9 mouse cellular contexts compared by ENCODE assay signal in the genomic region with DNA sequence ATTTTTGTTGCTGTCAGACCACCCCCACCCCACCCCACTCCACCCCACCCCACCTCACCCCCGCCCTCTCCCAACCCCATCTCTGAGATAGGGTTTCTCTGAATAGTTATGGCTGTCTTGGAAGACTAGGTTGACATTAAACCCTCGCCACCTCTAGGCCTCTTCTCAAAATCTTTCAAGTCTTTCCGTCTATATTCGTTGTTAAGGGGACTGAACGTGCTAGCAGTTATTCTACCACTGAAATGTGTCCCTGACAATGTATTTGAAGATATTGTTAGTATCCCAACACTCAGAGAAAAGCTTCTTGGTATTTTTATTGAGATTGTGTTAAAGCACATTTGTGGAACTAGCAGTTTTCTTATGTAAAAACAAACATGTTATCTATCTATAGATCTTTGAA. TPM values are rescaled to one million over a fixed set of nuclear protein-coding genes. Genes with fewer than 3 reads are reported as not detected.
DNase-seq lines count a peak whose midpoint lies in the region; ATAC-seq and TF ChIP-seq lines count a peak whose summit lies in the region.
"Had no signal": no experiment of that assay in that cellular context is flagged by ENCODE, and none has a peak within 500 bp of the region (broad histone marks: within the 10 kb centered on the region; RNA-seq: fewer than 3 reads in every experiment).

No protein-coding gene starts in this region.

- TF ChIP-seq POLR2A in thymus, adult 2 months (IDR thresholded peaks at IDR 0.05; ENCODE audit: control insufficient read depth, extremely low read depth, insufficient read depth, low read length, poor library complexity) = no peak

- no peak overlapping the region for H3K4me2 ChIP-seq in forebrain, embryonic 15.5 days (replicated peaks)
- peak overlapping the region; percentile 86 for H3K4me2 ChIP-seq in limb, embryonic 12.5 days
- peak overlapping the region; percentile 84; the same call in 1 of the 2 replicates for H3K4me2 ChIP-seq in stomach, postnatal 0 days (replicated peaks; ENCODE audit: low read depth)

- H3K9ac ChIP-seq in forebrain, embryonic 15.5 days (replicated peaks) = no peak overlapping the region
- peak overlapping the region; percentile 89 for H3K9ac ChIP-seq in limb, embryonic 12.5 days (replicated peaks)
- H3K9ac ChIP-seq in stomach, postnatal 0 days (ENCODE audit: low read length) = no peak overlapping the region

- H3K4me1 ChIP-seq in forebrain, embryonic 10.5 days = peaks cover 43% of the 10 kb centered on the region
- peaks cover 33% of the 10 kb centered on the region for H3K4me1 ChIP-seq in forebrain, embryonic 15.5 days
- peaks cover 2% of the 10 kb centered on the region for H3K4me1 ChIP-seq in thymus, adult 2 months (replicated peaks; ENCODE audit: control insufficient read depth, insufficient read depth, low read length)
- H3K4me1 ChIP-seq in limb, embryonic 12.5 days (replicated peaks) = peaks cover 18% of the 10 kb centered on the region
- no peaks in the 10 kb centered on the region for H3K4me1 ChIP-seq in stomach, postnatal 0 days (replicated peaks; ENCODE audit: control insufficient read depth, insufficient read depth)

- peak overlapping the region; percentile 66 for H3K4me3 ChIP-seq in forebrain, embryonic 10.5 days
- H3K4me3 ChIP-seq in forebrain, embryonic 15.5 days = no peak overlapping the region
- H3K4me3 ChIP-seq in thymus, adult 2 months (ENCODE audit: control insufficient read depth, insufficient read depth, low read length) = no peak overlapping the region
- peak overlapping the region; percentile 59 for H3K4me3 ChIP-seq in limb, embryonic 12.5 days (replicated peaks)
- H3K4me3 ChIP-seq in stomach, postnatal 0 days (ENCODE audit: low read depth, low read length) = no peak overlapping the region

- H3K36me3 ChIP-seq in forebrain, embryonic 10.5 days (replicated peaks) = no peaks in the 10 kb centered on the region
- H3K36me3 ChIP-seq in forebrain, embryonic 15.5 days = no peaks in the 10 kb centered on the region
- H3K36me3 ChIP-seq in thymus, adult 2 months (ENCODE audit: control insufficient read depth, insufficient read depth, low read length) = no peaks in the 10 kb centered on the region
- no peaks in the 10 kb centered on the region for H3K36me3 ChIP-seq in limb, embryonic 12.5 days
- H3K36me3 ChIP-seq in stomach, postnatal 0 days (ENCODE audit: control insufficient read depth, insufficient read depth, low read length) = no peaks in the 10 kb centered on the region

- H3K27ac ChIP-seq in forebrain, embryonic 10.5 days = peak overlapping the region; percentile 96
- no peak overlapping the region for H3K27ac ChIP-seq in forebrain, embryonic 15.5 days (replicated peaks)
- peak overlapping the region; percentile 99; the same call in 1 of the 2 replicates for H3K27ac ChIP-seq in thymus, adult 2 months (ENCODE audit: control insufficient read depth, insufficient read depth, low read length)
- H3K27ac ChIP-seq in limb, embryonic 12.5 days = peak overlapping the region; percentile 99
- no peak overlapping the region for H3K27ac ChIP-seq in stomach, postnatal 0 days (replicated peaks)

- TF ChIP-seq EP300 in stomach, postnatal 0 days (optimal IDR thresholded peaks at IDR 0.05) = no peak

- no peak for ATAC-seq in forebrain, embryonic 15.5 days (replicated peaks)
- ATAC-seq in limb, embryonic 12.5 days (ENCODE audit: insufficient number of reproducible peaks, insufficient read depth, low FRiP score, low TSS enrichment, low read depth) = no peak
- ATAC-seq in stomach, postnatal 0 days (ENCODE audit: low FRiP score, low TSS enrichment) = no peak

- no peak for TF ChIP-seq CTCF in thymus, adult 2 months (IDR thresholded peaks at IDR 0.05; ENCODE audit: borderline replicate concordance, control insufficient read depth, extremely low read depth, insufficient read depth, low read length, poor library complexity)
- TF ChIP-seq CTCF in stomach, postnatal 0 days (IDR thresholded peaks at IDR 0.05; ENCODE audit: low read depth) = no peak

- no peaks in the 10 kb centered on the region for H3K9me3 ChIP-seq in forebrain, embryonic 10.5 days
- no peaks in the 10 kb centered on the region for H3K9me3 ChIP-seq in forebrain, embryonic 15.5 days
- H3K9me3 ChIP-seq in limb, embryonic 12.5 days = no peaks in the 10 kb centered on the region
- H3K9me3 ChIP-seq in stomach, postnatal 0 days (ENCODE audit: control insufficient read depth, low read length) = no peaks in the 10 kb centered on the region

- H3K27me3 ChIP-seq in forebrain, embryonic 10.5 days (ENCODE audit: poor library complexity, severe bottlenecking) = no peaks in the 10 kb centered on the region
- H3K27me3 ChIP-seq in forebrain, embryonic 15.5 days = no peaks in the 10 kb centered on the region
- no peaks in the 10 kb centered on the region for H3K27me3 ChIP-seq in thymus, adult 2 months (ENCODE audit: control insufficient read depth, insufficient read depth, low read length)
- H3K27me3 ChIP-seq in limb, embryonic 12.5 days = no peaks in the 10 kb centered on the region
- H3K27me3 ChIP-seq in stomach, postnatal 0 days (ENCODE audit: control insufficient read depth, insufficient read depth, low read length) = no peaks in the 10 kb centered on the region

- DNase-seq in forebrain, embryonic 10.5 days (ENCODE audit: extremely low spot score, low spot score) = peak; percentile 21
- no peak for DNase-seq in thymus, adult 2 months
- no peak for DNase-seq in thymus, postnatal 25 days
- no peak for DNase-seq in stomach, postnatal 0 days (ENCODE audit: low spot score)
- no peak for DNase-seq in urinary bladder, postnatal 14 days (ENCODE audit: low spot score)
- DNase-seq in layer of hippocampus, adult 11-12 months (ENCODE audit: low spot score) = no peak
- DNase-seq: cerebellum, adult 2 months had no signal

- 76% methylated on average over 5 of the region's 5 CpGs for WGBS in forebrain, embryonic 10.5 days
- 67% methylated on average over 5 of the region's 5 CpGs for WGBS in forebrain, embryonic 15.5 days
- WGBS in thymus, adult 2 months = 68% methylated on average over 5 of the region's 5 CpGs
- WGBS in limb, embryonic 12.5 days = 65% methylated on average over 5 of the region's 5 CpGs
- 46% methylated on average over 5 of the region's 5 CpGs for WGBS in stomach, postnatal 0 days

RNA-seq across cellular contexts. Expression of gene Hist1h1c, which starts 2.3 kb away (rescaled TPM):
- 9.4 and 10.7 TPM in 2 replicates for polyA plus RNA-seq in forebrain, embryonic 10.5 days (2016; fragmentation: Nextera tagmentation; extraction: Ambion mirVana)
- 22.8 and 24.6 TPM in 2 replicates for polyA plus RNA-seq in forebrain, embryonic 15.5 days (2015; fragmentation: Nextera tagmentation; extraction: Ambion mirVana)
- 40.9 and 48.1 TPM in 2 replicates for polyA plus RNA-seq in thymus, adult 2 months (2012; rRNA removed)
- polyA plus RNA-seq in limb, embryonic 12.5 days (2016; fragmentation: Nextera tagmentation; extraction: Ambion mirVana) = 20.1 and 21.4 TPM in 2 replicates
- 96.1 and 104 TPM in 2 replicates for polyA plus RNA-seq in stomach, postnatal 0 days (2015; fragmentation: Nextera tagmentation; extraction: Ambion mirVana)

RNA-seq across cellular contexts. Expression of gene Hist1h3c, which starts 4.5 kb away (rescaled TPM):
- 7.7 and 9.0 TPM in 2 replicates for polyA plus RNA-seq in forebrain, embryonic 10.5 days (2016; fragmentation: Nextera tagmentation; extraction: Ambion mirVana)
- 3.9 and 4.1 TPM in 2 replicates for polyA plus RNA-seq in forebrain, embryonic 15.5 days (2015; fragmentation: Nextera tagmentation; extraction: Ambion mirVana)
- polyA plus RNA-seq in thymus, adult 2 months (2012; rRNA removed) = 377 and 602 TPM in 2 replicates
- polyA plus RNA-seq in limb, embryonic 12.5 days (2016; fragmentation: Nextera tagmentation; extraction: Ambion mirVana) = 20.7 and 22.1 TPM in 2 replicates
- 1.2 and 1.8 TPM in 2 replicates for polyA plus RNA-seq in stomach, postnatal 0 days (2015; fragmentation: Nextera tagmentation; extraction: Ambion mirVana)

RNA-seq across cellular contexts. Expression of gene Hist1h2bb, which starts 5.6 kb away (rescaled TPM):
- 2.3 and 2.7 TPM in 2 replicates for polyA plus RNA-seq in forebrain, embryonic 10.5 days (2016; fragmentation: Nextera tagmentation; extraction: Ambion mirVana)
- 1.8 and 2.0 TPM in 2 replicates for polyA plus RNA-seq in forebrain, embryonic 15.5 days (2015; fragmentation: Nextera tagmentation; extraction: Ambion mirVana)
- 160 and 224 TPM in 2 replicates for polyA plus RNA-seq in thymus, adult 2 months (2012; rRNA removed)
- 6.3 and 6.7 TPM in 2 replicates for polyA plus RNA-seq in limb, embryonic 12.5 days (2016; fragmentation: Nextera tagmentation; extraction: Ambion mirVana)
- polyA plus RNA-seq in stomach, postnatal 0 days (2015; fragmentation: Nextera tagmentation; extraction: Ambion mirVana) = 0.40 and 0.91 TPM in 2 replicates

RNA-seq across cellular contexts. Expression of gene Hist1h2ab, which starts 10.0 kb away (rescaled TPM):
- polyA plus RNA-seq in forebrain, embryonic 10.5 days (2016; fragmentation: Nextera tagmentation; extraction: Ambion mirVana) = 49.5 and 50.4 TPM in 2 replicates
- polyA plus RNA-seq in forebrain, embryonic 15.5 days (2015; fragmentation: Nextera tagmentation; extraction: Ambion mirVana) = 26.0 and 31.2 TPM in 2 replicates
- polyA plus RNA-seq in thymus, adult 2 months (2012; rRNA removed) = 258 and 455 TPM in 2 replicates
- polyA plus RNA-seq in limb, embryonic 12.5 days (2016; fragmentation: Nextera tagmentation; extraction: Ambion mirVana) = 77.8 and 92.9 TPM in 2 replicates
- polyA plus RNA-seq in stomach, postnatal 0 days (2015; fragmentation: Nextera tagmentation; extraction: Ambion mirVana) = 7.3 and 15.7 TPM in 2 replicates
- polyA plus RNA-seq: cerebellum, adult 2 months had no signal

RNA-seq across cellular contexts. Expression of gene Hist1h3b, which starts 11.2 kb away (rescaled TPM):
- polyA plus RNA-seq in forebrain, embryonic 10.5 days (2016; fragmentation: Nextera tagmentation; extraction: Ambion mirVana) = 9.1 and 9.5 TPM in 2 replicates
- 7.9 and 11.7 TPM in 2 replicates for polyA plus RNA-seq in forebrain, embryonic 15.5 days (2015; fragmentation: Nextera tagmentation; extraction: Ambion mirVana)
- 529 and 561 TPM in 2 replicates for polyA plus RNA-seq in thymus, adult 2 months (2012; rRNA removed)
- 17.7 and 30.1 TPM in 2 replicates for polyA plus RNA-seq in limb, embryonic 12.5 days (2016; fragmentation: Nextera tagmentation; extraction: Ambion mirVana)
- polyA plus RNA-seq in stomach, postnatal 0 days (2015; fragmentation: Nextera tagmentation; extraction: Ambion mirVana) = 3.9 and 6.7 TPM in 2 replicates
- polyA plus RNA-seq: cerebellum, adult 2 months had no signal

Comparison
In these comparisons a context has a peak if more than half of its experiments do, and no peak if none do; other contexts are left out.
1. H3K27ac ChIP-seq: peak in forebrain, embryonic 10.5 days (single experiment), thymus, adult 2 months (single experiment) and limb, embryonic 12.5 days (single experiment); none in forebrain, embryonic 15.5 days (single experiment) and stomach, postnatal 0 days (single experiment).
2. H3K4me3 ChIP-seq: peak in forebrain, embryonic 10.5 days (single experiment) and limb, embryonic 12.5 days (single experiment); none in forebrain, embryonic 15.5 days (single experiment), thymus, adult 2 months (single experiment) and stomach, postnatal 0 days (single experiment).
3. RNA of gene Hist1h3c, which starts 4.5 kb away (polyA plus RNA-seq): 377 to 602 TPM in thymus, adult 2 months; 20.7 to 22.1 TPM in limb, embryonic 12.5 days, 7.7 to 9.0 TPM in forebrain, embryonic 10.5 days, 3.9 to 4.1 TPM in forebrain, embryonic 15.5 days and 1.2 to 1.8 TPM in stomach, postnatal 0 days; every median in the first group is over 10 times any median in the second.
4. RNA of gene Hist1h2bb, which starts 5.6 kb away (polyA plus RNA-seq): 160 to 224 TPM in thymus, adult 2 months; 6.3 to 6.7 TPM in limb, embryonic 12.5 days, 2.3 to 2.7 TPM in forebrain, embryonic 10.5 days, 1.8 to 2.0 TPM in forebrain, embryonic 15.5 days and 0.40 to 0.91 TPM in stomach, postnatal 0 days; every median in the first group is over 10 times any median in the second.